Mouse (Mus musculus) NIH3T3 (cell line): ENCODE data around the gene Rbl2.

Experiments used
- DNase-seq: peaks from one replicate; pipeline ENCODE4 v3.0.0-alpha.2; 2012; ENCODE audit warnings: low read depth

Rbl2 gene

GRCm38 (mm10) chr8:91170152-91170551 lies 100.3 kb downstream of the Rbl2 start:
- DNase-seq = no peak

- no peak for DNase-seq
Observed at GRCm38 (mm10) chr8:91170914-91171313, 101.1 kb downstream of the Rbl2 start.

GRCm38 (mm10) chr8:91171605-91172004 lies 101.7 kb downstream of the Rbl2 start:
- no peak for DNase-seq
